Mouse (Mus musculus): ENCODE measurements around the gene Sympk.

Gene Sympk

GRCm38 (mm10) chr7:19097217-19097616 is 73.0 kb downstream of the Sympk start:
- in situ Hi-C loops (cut with MboI; ENCODE audit: low sequenced_read_pairs), result no loop called here

- in situ Hi-C loops (cut with MboI; ENCODE audit: low sequenced_read_pairs), result no loop called here
These were observed 73.7 kb downstream of the Sympk start for GRCm38 (mm10) chr7:19097863-19098262.

- in situ Hi-C loops (cut with MboI; ENCODE audit: low sequenced_read_pairs), result no loop called here
These were observed 74.6 kb downstream of the Sympk start for GRCm38 (mm10) chr7:19098811-19099210.

GRCm38 (mm10) chr7:19100290-19100689 is 76.1 kb downstream of the Sympk start:
- in situ Hi-C loops (cut with MboI; ENCODE audit: low sequenced_read_pairs), result no loop called here

- in situ Hi-C loops (cut with MboI; ENCODE audit: low sequenced_read_pairs), result no loop called here
These were observed 79.6 kb downstream of the Sympk start for GRCm38 (mm10) chr7:19103741-19104140.
